Mouse (Mus musculus) cerebellum, adult 2 months (tissue): ENCODE measurements around the gene Ubtd1. TPM values are rescaled to one million over a fixed set of nuclear protein-coding genes. Genes with fewer than 3 reads are reported as not detected.

Experiments
- DNase-seq, 2 experiments: peaks; one replicate each; pipeline ENCODE4 v3.0.0; 2021
- H3K27ac ChIP-seq: fragments of 200-500 bp; 2 replicates; pipeline ENCODE4 v1.5.1; 2012; ENCODE audit warnings: low read length, control low read depth, inconsistent platforms; ENCODE audit not compliant: insufficient read depth
- H3K27me3 ChIP-seq: fragments of 200-500 bp; 2 replicates; pipeline ENCODE4 v1.6.1; 2012; ENCODE audit warnings: inconsistent platforms, mild to moderate bottlenecking, low read length, moderate library complexity; ENCODE audit not compliant: control insufficient read depth, insufficient read depth
- H3K4me1 ChIP-seq: fragments of 200-500 bp; 2 replicates; pipeline ENCODE4 v1.6.1; 2011; ENCODE audit warnings: low read length; ENCODE audit not compliant: control insufficient read depth, insufficient read depth
- H3K4me3 ChIP-seq: fragments of 200-500 bp; replicated peaks from 2 replicates; pipeline ENCODE3; 2011; ENCODE audit warnings: mild to moderate bottlenecking, low read depth, low read length, control low read depth; ENCODE audit not compliant: insufficient read depth
- CTCF ChIP-seq: fragments of 200-500 bp; IDR thresholded peaks from 2 replicates; pipeline ENCODE4 v1.5.1; 2011; ENCODE audit warnings: low read depth, mild to moderate bottlenecking, control low read depth, low read length, moderate library complexity, borderline replicate concordance; ENCODE audit not compliant: insufficient read depth
- POLR2A ChIP-seq: fragments of 200-500 bp; IDR thresholded peaks from 2 replicates; pipeline ENCODE4 v1.6.1; 2011; ENCODE audit warnings: low read length, control low read depth, borderline replicate concordance; ENCODE audit not compliant: insufficient read depth
- WGBS: fragments of 180-500 bp; shearing (Covaris S2); methylation state at CpG from one replicate; pipeline ENCODE4 v1.1.7; 2018; 5-methylcytosine and 5-hydroxymethylcytosine counted together
- polyA plus RNA-seq: library from polyadenylated mRNA; depleted of rRNA; stranded (reverse); fragments of >200 nt; gene quantifications from 2 replicates; pipeline ENCODE4 v1.2.3, GENCODE M21; 2012

The Ubtd1 gene
- polyA plus RNA-seq, 1 experiment: 28.1 TPM

DNA sequence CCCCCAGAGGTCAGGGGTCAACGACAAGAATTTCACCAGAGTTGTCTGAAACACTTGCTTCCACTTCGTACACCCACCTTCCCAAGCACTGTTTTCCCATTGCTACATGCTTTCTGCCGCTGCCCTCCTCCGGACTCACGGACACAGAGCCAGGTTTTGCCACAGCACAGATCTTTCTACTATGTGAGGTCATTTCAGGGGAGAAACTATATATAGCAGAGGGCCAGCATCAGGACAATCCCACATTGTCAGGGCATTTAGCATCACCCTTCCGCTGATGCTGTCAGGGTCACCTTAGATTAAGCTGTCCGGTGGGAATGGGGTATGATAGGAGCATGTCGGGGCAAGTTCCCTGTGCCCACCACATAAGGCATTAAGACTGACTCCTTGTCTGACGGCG is 15.5 kb downstream of the Ubtd1 start:
- H3K27me3 ChIP-seq: no peaks in the 10 kb centered on the region
- no peak for TF ChIP-seq CTCF
- H3K4me1 ChIP-seq: peaks cover 18% of the 10 kb centered on the region
- no peak overlapping the region for H3K27ac ChIP-seq
- no peak for DNase-seq
- H3K4me3 ChIP-seq: no peak overlapping the region
- 90% methylated on average over 10 of the region's 10 CpGs for WGBS

DNA sequence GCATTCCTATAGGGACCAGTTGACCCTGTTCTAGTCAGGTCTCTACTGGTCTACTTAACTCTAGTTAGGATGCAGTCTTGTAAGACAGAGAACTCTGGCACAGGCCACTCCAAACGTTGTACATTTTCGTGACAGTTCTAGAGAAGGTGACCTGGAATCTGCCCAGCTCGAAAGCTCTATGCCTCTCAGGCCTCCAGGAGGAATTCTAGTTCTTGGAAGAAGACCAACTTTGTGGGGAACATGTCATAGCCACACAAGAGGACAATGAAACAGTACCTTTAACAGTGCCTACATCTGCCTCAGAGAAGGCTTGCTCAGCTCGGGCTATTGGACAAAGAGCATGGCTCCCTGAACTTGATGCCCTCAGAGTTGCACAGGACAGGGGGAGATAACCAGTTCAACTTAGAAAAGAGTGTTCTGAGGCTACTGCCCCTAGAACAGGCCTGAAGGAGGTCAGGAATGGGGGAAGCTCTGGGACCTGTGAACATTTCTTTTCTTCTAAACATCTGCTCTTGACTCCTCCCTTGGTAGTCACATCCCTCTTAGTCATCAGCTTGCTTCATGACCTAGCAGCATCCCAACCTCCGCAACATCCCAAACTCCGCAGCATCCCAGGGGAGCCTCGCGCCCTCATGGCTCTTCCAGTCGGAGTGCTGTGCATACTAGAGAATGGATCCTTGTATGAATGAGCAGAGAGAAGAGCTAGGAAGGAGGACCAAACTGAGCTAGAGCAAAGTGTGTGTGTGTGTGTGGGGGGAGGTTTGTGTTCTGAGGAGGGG is 17.4 kb downstream of the Ubtd1 start:
- Histone ChIP-seq H3K4me3 (no peak overlapping the region), H3K4me1 (peaks cover 18% of the 10 kb centered on the region), H3K27ac (no peak overlapping the region), H3K27me3 (no peaks in the 10 kb centered on the region)
- WGBS: 62% methylated on average over 9 of the region's 9 CpGs
- TF ChIP-seq CTCF (no peak), POLR2A (no peak)
- peak in 1 of 2 experiments; percentile 59 for DNase-seq

DNA sequence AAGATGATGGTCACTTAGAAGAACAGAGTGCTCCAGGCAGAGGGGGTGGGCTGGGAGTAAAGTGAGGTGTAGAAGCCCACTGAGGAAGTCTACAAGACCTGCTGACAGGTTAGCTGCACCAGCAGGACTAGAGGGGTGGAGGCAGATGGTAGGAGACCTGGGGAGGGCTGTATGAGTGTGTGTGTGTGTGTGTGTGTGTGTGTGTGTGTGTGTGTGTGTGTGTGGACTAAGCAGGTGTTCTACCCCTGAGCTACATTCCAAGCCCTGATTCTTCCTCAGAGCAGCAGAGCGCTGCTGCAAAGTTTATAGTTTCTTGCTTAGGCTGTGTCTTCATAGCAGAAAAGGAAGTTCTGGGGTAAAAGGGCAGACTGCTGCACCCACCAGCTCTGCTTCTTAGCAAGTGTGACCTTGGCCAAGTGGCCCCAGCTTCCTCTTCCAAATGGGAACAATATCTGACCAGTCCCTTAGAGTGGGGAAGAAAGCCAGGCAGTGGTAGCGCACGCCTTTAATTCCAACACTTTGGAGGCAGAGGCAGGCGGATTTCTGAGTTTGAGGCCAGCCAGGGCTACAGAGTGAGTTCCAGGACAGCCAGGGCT is 18.2 kb downstream of the Ubtd1 start:
- TF ChIP-seq POLR2A (no peak), CTCF (no peak)
- no peak for DNase-seq
- no peaks in the 10 kb centered on the region for H3K27me3 ChIP-seq
- H3K27ac ChIP-seq: no peak overlapping the region
- H3K4me1 ChIP-seq: peaks cover 21% of the 10 kb centered on the region
- 96% methylated on average over 4 of the region's 4 CpGs for WGBS
- no peak overlapping the region for H3K4me3 ChIP-seq

DNA sequence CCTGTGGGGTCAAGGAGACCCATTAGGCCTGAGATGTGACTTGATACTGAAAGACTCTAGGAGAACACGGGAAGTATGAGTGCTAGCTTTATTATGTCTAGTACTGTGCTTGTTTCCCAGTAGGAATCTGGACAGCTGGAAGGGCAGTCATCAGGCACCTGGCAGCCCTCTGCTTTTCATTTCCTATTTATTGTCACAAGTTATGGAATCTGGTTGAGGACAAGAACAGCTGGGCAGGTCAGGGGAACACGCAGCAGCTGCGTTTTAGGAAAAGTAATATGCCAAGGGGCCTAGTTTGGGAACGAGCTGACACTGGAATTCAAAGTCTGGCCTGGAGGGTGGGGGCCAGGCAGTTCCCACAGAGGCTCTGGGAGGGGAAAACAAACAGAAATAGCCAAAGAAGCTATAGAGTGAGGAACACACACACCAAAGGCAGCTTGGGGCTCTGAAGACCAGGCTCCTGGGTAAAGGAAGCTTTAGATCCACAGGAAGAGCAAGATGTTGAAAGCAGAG is 18.9 kb downstream of the Ubtd1 start:
- no peak overlapping the region for H3K27ac ChIP-seq
- 60% methylated on average over 4 of the region's 4 CpGs for WGBS
- TF ChIP-seq CTCF (no peak), POLR2A (no peak)

DNA sequence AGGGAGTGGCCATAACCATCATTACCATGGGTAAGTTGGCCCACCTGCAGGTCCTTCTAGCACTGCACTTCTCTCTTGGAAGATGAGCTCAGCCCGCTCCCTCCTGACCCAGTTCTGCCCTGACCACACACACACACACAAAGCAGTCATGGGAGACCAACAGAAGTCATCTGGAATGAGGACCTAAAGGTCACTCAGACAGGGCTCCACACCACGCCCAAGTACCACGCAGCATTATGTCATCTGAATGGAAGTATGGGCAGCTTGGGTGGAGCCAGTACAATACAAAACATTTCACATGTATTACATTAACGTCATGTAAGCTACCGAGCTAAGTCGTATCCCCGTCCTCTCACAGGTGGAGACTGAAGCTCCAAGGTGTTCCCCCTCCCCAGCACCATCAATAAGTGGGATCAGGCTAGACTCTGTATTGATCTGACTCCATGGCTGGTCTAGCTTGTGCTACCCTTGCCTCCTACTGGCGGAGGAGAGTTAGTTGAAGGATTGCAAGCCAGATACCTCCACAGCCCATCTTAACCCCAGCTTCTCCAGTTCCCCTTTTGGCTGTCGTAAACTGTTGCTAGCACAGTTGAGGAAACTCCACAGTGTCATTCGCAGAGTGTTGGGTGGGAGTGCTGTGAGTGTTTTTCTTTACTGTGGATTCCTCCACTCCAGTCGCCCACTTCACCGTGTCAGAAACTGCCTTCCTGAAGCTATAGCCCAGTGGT is 19.9 kb downstream of the Ubtd1 start:
- WGBS: 93% methylated on average over 12 of the region's 12 CpGs
- no peak overlapping the region for H3K27ac ChIP-seq
- no peaks in the 10 kb centered on the region for H3K27me3 ChIP-seq
- DNase-seq: no peak
- TF ChIP-seq POLR2A: no peak
- TF ChIP-seq CTCF: no peak
- H3K4me1 ChIP-seq: peaks cover 24% of the 10 kb centered on the region
- no peak overlapping the region for H3K4me3 ChIP-seq

More for the DNA sequence above, 18.9 kb downstream of the Ubtd1 start:
- Histone ChIP-seq H3K4me3 (no peak overlapping the region), H3K27me3 (no peaks in the 10 kb centered on the region), H3K4me1 (peaks cover 24% of the 10 kb centered on the region)
- no peak for DNase-seq

DNA sequence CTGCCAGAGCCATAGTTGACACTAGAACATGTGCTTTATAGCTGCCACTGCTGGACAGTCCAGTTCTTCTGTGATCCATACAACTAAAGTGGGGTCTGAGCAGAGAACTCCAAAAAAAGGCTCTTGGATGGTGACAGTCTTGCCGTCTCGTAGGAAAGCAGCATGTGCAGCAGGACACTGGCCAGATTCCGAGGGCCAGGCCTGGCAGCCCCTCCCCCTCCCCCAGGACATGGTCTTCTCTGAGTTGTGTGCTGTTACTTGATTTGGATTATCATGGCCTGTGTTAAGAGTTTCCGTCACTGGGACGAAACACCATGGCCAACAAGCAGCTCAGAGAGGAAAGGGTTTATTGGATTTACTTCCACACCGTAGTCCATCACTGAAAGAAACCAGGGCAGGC is 22.7 kb downstream of the Ubtd1 start:
- 53% methylated on average over 6 of the region's 6 CpGs for WGBS
- TF ChIP-seq POLR2A: no peak
- no peak for TF ChIP-seq CTCF
- H3K4me1 ChIP-seq: peaks cover 26% of the 10 kb centered on the region
- no peaks in the 10 kb centered on the region for H3K27me3 ChIP-seq
- H3K4me3 ChIP-seq: no peak overlapping the region
- no peak overlapping the region for H3K27ac ChIP-seq
- DNase-seq: no peak

DNA sequence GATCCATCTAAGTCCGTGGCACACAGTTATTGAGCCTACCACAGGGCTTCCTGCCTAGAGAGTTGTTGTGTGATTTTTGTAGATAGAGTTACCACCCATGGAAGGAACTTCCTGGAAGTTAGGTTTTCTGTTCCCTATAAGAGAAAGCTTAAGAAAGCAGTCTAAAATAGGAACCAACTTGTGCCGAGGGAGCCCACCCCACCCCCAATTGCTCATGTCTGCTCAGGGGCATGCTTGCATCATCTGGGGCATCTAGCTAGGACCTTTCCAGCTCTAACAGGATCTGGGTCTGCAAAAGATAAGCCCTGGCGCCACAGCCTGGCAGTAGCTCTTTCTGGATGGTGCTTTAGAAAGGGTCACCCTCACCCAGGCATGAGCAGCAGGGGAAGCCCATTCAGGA is 24.1 kb downstream of the Ubtd1 start:
- Histone ChIP-seq H3K27ac (no peak overlapping the region), H3K4me3 (no peak overlapping the region), H3K4me1 (peaks cover 32% of the 10 kb centered on the region), H3K27me3 (no peaks in the 10 kb centered on the region)
- DNase-seq: no peak
- no peak for TF ChIP-seq CTCF
- no peak for TF ChIP-seq POLR2A
- WGBS: 88% methylated on average over 3 of the region's 3 CpGs
